Mouse (Mus musculus): ENCODE results near the gene Rbm15. TPM values are rescaled to one million over a fixed set of nuclear protein-coding genes. Genes with fewer than 3 reads are reported as not detected.
"Not testable (repeated sequence)": the region's sequence is repeated elsewhere in the genome, so short reads cannot be mapped to it uniquely, and the experiment has no call there.

Gene Rbm15
- total RNA-seq, 2 experiments from 2014 or later: 24.3 to 24.6 TPM

DNA sequence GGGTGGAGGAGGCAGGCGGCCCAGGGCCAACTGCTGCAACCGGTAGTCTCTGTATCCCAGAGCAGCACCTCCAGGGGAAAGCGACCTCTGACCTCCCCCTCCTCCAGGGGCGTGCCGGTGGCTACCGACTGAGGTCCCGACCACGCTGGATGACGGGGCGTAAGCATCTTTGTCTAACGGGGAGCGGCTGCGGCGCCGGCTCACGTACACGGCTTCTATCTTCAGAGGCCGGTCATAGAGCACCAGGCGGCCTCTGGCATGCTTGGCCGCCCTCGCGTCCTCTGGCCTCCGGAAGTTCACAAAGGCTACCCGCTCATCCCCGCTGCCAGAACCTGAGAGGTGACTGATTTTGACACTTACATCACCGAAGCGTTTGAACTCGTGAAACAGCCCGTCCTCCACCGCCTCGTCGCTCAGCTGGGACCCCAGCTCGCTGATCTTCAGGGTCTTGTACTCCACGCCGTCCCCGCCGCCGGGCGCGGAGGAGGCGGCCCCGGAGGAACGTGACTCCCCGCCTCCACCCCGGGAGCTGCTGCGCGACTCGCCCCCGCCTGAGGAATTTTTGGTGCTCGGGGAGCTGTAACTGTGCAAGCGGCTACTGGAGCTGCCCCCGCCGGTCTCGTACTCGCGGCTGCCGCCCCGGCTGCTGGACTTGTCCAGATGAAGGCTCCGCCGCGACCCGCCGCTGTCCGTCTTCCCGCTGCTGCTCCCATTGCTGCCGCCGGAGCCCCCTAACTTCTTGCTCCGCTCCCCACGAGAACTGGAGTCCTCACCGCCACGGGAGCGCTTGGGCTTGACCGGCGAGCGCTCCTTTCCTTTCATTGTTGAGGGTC lies 1.1 kb downstream of the Rbm15 start:
- peak; percentile 32 for DNase-seq
- intact Hi-C loops (cut with DNase I): no loop called here

DNA sequence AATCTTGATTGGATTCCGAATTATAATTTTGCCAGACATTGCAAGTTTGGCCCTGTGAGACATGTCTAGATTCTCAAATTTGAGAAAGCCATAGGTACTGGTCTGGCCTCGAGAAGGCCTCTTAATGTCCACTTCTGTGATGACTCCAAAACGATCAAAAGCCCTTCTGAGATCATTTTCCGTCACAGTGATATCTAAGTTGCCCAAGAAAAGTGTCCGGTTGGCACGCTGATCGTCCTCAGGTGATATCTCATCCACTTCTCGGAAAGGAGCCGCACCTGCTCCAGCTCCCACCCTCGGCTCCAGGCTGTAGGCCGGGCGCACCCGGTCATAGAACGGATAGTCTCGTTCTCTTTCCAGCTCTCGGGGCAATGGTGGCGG lies 1.7 kb downstream of the Rbm15 start:
- intact Hi-C loops (cut with DNase I): no loop called here
- no peak for DNase-seq

DNA sequence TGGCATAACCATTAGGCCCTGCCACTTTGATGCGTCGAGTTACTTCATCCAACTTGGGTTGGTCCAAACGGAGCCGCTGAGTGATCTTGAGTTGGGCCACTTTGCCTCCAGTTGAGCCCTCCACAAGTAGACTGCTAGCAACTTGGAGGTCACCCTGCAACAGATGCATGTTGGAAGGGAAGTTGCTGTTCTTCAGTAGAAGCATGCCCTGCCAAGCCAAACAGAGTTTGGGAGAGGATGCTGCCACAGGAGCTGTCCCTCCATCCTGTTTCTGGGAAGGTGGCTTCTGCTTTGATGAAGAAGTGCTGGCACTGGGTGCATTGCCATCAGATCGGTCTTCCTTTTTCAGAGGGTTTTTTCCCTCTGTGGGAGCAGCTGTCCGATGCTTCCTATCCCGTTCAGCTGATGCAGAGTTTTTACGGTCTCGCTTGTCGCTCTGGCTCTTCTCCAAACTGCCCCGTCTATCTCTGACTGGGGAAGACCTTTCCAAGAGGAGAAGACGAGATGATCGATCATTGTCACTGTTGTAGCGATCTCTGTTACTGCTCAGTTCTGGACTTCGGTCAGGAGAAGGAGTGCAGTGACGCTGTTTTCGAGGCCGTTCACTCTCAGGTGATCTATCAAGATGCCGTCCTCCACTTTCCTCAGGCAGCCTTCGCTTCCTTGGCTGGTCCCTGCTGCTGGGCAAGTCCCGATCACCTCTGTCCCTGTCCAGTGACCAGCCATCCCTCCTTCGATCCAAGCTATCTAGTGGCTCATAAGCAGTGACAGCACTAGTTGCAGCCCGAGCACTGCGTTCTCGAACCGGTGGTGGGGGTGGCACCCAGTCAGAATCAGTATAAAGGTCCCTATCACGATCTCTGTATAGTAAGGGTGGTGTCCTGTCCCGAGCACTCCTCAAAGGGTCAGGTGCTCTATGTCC lies 2.7 kb downstream of the Rbm15 start:
- no peak for DNase-seq
- intact Hi-C loops (cut with DNase I): no loop called here

DNA sequence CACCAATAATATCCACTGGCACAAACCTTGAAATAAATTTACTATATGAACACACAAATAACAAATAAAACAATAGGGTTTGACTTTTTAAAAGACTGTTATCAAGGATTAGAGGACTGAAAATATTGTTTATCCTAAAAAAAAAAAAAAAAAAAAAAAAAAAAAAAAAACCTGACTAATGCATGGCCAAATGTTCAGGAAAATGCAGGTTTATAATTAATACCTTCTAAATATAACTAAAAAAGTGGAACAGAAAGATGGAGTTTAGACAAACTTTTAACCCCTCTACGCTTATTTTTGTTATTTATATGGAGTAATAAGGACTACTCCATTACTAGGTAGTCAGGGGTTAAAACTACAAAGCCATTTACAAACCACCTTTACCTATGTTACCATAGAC lies 7.0 kb downstream of the Rbm15 start:
- intact Hi-C loops (cut with DNase I): no loop called here
- DNase-seq: no peak

- DNase-seq: no peak
- intact Hi-C loops (cut with DNase I): no loop called here
These were observed 11.7 kb downstream of the Rbm15 start for GRCm38 (mm10) chr3:107321776-107322175.

DNA sequence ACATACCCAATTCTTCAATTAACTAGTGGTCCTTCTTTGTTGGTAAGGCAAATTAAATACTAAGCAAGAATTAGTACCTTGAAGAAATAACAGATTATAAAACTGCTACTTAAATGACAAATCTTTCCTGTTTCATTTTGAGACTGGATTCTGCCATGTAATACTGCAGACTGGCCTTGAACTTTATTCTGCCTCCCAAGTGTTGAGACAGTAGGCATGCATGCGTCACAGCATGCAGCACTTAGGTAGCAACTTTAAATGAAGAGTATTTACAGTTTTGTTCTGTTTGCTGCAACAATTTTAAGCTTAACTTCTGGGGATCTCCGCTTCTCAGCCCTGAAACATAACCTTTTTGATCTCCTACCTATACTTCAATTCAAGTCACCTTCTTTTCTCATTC lies 12.3 kb downstream of the Rbm15 start:
- intact Hi-C loops (cut with DNase I): no loop called here
- DNase-seq: no peak

DNA sequence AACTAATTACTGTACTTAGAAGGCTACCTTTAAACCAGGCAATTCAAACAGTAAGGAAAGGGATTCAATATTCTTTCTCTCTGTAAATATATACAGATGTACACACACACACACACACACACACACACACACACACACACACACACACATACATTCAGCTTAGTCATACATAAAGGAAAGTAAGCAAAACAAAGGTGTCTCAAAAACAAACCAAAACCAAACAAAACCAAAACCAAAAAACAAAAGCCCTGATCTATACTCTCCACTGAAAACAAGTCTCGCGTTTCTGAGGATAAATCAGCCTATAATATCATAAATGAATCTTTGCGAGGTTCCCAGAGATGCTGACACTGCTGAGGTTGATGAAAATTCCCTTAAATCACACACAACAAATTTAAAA lies 16.1 kb downstream of the Rbm15 start:
- no peak for DNase-seq
- intact Hi-C loops (cut with DNase I): no loop called here

DNA sequence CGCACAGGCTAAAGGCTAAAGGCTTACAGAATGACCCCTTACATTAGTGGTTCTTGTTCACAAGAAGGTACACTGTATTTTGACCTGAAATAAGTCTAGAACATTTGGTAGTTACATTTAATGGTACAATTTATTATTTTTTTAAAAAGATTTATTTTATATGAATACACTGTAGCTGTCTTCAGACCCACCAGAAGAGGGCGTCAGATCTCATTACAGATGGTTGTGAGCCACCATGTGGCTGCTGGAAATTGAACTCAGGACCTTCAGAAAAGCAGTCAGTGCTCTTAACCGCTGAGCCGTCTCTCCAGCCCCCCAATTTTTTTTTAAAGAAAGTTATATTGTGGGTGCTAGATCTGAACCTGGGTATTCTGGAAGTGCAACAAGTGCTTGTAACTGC lies 36.6 kb downstream of the Rbm15 start:
- DNase-seq; intact Hi-C loops (cut with DNase I): not testable (repeated sequence)

GRCm38 (mm10) chr3:107295672-107296360 lies 37.7 kb downstream of the Rbm15 start:
- intact Hi-C loops (cut with DNase I): no loop called here
- DNase-seq: no peak

- intact Hi-C loops (cut with DNase I): no loop called here
- no peak for DNase-seq
These were observed 42.6 kb downstream of the Rbm15 start, which contains the start of gene Slc16a4 for GRCm38 (mm10) chr3:107290764-107291381. TSS of gene Slc16a4 (plus strand) at chr3:107291230.

GRCm38 (mm10) chr3:107287346-107287745 lies 46.1 kb downstream of the Rbm15 start:
- DNase-seq: no peak
- intact Hi-C loops (cut with DNase I): no loop called here

- no peak for DNase-seq
- intact Hi-C loops (cut with DNase I): no loop called here
These were observed 47.4 kb downstream of the Rbm15 start for GRCm38 (mm10) chr3:107286123-107286522.

GRCm38 (mm10) chr3:107278479-107279269 lies 54.8 kb downstream of the Rbm15 start, which contains the start of gene Lamtor5:
TSS of gene Lamtor5 (plus strand) at chr3:107278858.
- intact Hi-C loops (cut with DNase I): loop anchor here (10.0 kb wide), 2 partner anchors 184 to 374 kb away; no protein-coding TSS in a partner anchor

GRCm38 (mm10) chr3:107276626-107277025 lies 56.8 kb downstream of the Rbm15 start:
- intact Hi-C loops (cut with DNase I): loop anchor here (10.0 kb wide), 2 partner anchors 182 to 372 kb away; no protein-coding TSS in a partner anchor

More at GRCm38 (mm10) chr3:107278479-107279269, 54.8 kb downstream of the Rbm15 start, which contains the start of gene Lamtor5:
- DNase-seq: peak; percentile 87

DNA sequence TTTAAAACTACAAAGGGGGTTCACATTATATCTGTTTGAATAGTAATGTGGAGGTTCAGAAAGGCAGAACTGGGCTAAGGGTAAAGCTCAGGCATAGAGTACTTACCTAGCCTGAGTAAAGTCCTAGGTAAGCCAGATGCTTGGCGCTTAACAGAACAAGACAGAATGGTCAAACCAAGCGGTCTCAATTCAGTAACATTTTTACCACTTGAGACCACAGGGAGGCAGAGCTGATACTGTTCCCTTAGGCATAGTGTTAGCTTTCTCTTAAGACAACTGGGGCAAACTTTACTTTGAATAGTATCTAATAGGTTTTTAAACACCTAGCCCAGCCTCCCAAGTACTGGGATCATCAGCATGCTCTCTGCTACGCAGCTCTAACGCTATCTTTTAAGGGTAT lies 57.5 kb downstream of the Rbm15 start:
- intact Hi-C loops (cut with DNase I): loop anchor here (10.0 kb wide), 2 partner anchors 181 to 371 kb away; no protein-coding TSS in a partner anchor
- DNase-seq: no peak

More at GRCm38 (mm10) chr3:107276626-107277025, 56.8 kb downstream of the Rbm15 start:
- no peak for DNase-seq

Measured in left cerebral cortex, postnatal 4 days (tissue).